Mouse (Mus musculus) heart, embryonic 11.5 days (tissue): ENCODE results near the gene Plxnb3. TPM values are rescaled to one million over a fixed set of nuclear protein-coding genes. Genes with fewer than 3 reads are reported as not detected.

ENCODE experiments used
- polyA plus RNA-seq: library from polyadenylated mRNA; unstranded; fragments of >200 nt; fragmentation: Nextera tagmentation; extraction: Ambion mirVana; gene quantifications from 2 replicates; pipeline ENCODE4 v1.2.1, GENCODE M21; 2014

Gene Plxnb3
- polyA plus RNA-seq, 1 experiment from 2014 or later = 0.16 TPM

Other genes starting within 250 kb of the Plxnb3 start
- 2.8 and 5.4 TPM in 2 replicates for gene Dusp9, start 117.7 kb upstream of the Plxnb3 start, polyA plus RNA-seq
- 11.1 and 12.2 TPM in 2 replicates for gene Pnck, start 97.0 kb upstream of the Plxnb3 start, polyA plus RNA-seq
- gene Slc6a8, start 83.9 kb upstream of the Plxnb3 start, polyA plus RNA-seq = 6.9 and 8.2 TPM in 2 replicates
- 171 and 188 TPM in 2 replicates for gene Bcap31, start 40.9 kb upstream of the Plxnb3 start, polyA plus RNA-seq
- 8.1 and 9.2 TPM in 2 replicates for gene Abcd1, start 40.5 kb upstream of the Plxnb3 start, polyA plus RNA-seq
- 52.6 and 57.9 TPM in 2 replicates for gene Srpk3, start 17.3 kb downstream of the Plxnb3 start, polyA plus RNA-seq
- 285 and 302 TPM in 2 replicates for gene Idh3g, start 29.8 kb downstream of the Plxnb3 start, polyA plus RNA-seq
- gene Ssr4, start 29.9 kb downstream of the Plxnb3 start, polyA plus RNA-seq = 159 and 162 TPM in 2 replicates
- 0.33 and 0.46 TPM in 2 replicates for gene Pdzd4, start 67.9 kb downstream of the Plxnb3 start, polyA plus RNA-seq
- gene Avpr2, start 135.0 kb downstream of the Plxnb3 start, polyA plus RNA-seq = not detected in 2 replicates
- 1.3 and 2.2 TPM in 2 replicates for gene L1cam, start 139.0 kb downstream of the Plxnb3 start, polyA plus RNA-seq
- gene Arhgap4, start 164.8 kb downstream of the Plxnb3 start, polyA plus RNA-seq = 0.96 and 1.3 TPM in 2 replicates
- gene Naa10, start 164.9 kb downstream of the Plxnb3 start, polyA plus RNA-seq = 94.3 and 96.5 TPM in 2 replicates
- gene Renbp, start 173.8 kb downstream of the Plxnb3 start, polyA plus RNA-seq = 51.6 and 64.0 TPM in 2 replicates
- gene Hcfc1, start 209.3 kb downstream of the Plxnb3 start, polyA plus RNA-seq = 42.6 and 52.1 TPM in 2 replicates